Mouse (Mus musculus) heart, adult 2 months (tissue): ENCODE data around the gene Gm42688.

Experiments
- CTCF ChIP-seq: fragments of 200-600 bp; IDR thresholded peaks from 2 replicates; pipeline ENCODE4 v1.8.1; 2022; ENCODE audit warnings: antibody characterized with exemption, mild to moderate bottlenecking, moderate library complexity
- EP300 ChIP-seq: fragments of 200-500 bp; IDR thresholded peaks from 2 replicates; pipeline ENCODE4 v1.6.1; 2011; ENCODE audit warnings: low read depth, low read length, control low read depth; ENCODE audit not compliant: insufficient read depth

DNA sequence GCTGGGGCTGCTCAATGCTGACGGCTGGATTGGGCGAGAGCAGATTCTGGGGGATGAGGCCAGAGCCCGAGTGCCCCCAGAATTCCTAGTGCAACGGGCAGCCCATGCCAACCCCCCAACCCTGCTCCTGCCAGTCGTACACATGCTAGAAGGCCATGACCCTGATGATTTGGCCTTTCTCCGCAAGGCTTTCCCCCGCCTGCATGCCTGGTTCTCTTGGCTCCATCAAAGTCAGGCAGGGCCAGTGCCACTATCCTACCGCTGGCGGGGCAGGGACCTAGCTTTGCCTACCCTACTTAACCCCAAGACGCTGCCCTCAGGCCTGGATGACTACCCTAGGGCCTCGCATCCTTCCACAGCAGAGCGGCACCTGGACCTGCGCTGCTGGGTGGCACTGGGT is 16.2 kb downstream of the Gm42688 start:
- TF ChIP-seq CTCF (no peak), EP300 (no peak)
